Mouse (Mus musculus): Measurements from ENCODE around the gene Fstl4.
A peak's percentile ranks its signal among the peaks of the same experiment; 100 is the strongest.
"Not testable (repeated sequence)": the region's sequence is repeated elsewhere in the genome, so short reads cannot be mapped to it uniquely, and the experiment has no call there.

Gene Fstl4

DNA sequence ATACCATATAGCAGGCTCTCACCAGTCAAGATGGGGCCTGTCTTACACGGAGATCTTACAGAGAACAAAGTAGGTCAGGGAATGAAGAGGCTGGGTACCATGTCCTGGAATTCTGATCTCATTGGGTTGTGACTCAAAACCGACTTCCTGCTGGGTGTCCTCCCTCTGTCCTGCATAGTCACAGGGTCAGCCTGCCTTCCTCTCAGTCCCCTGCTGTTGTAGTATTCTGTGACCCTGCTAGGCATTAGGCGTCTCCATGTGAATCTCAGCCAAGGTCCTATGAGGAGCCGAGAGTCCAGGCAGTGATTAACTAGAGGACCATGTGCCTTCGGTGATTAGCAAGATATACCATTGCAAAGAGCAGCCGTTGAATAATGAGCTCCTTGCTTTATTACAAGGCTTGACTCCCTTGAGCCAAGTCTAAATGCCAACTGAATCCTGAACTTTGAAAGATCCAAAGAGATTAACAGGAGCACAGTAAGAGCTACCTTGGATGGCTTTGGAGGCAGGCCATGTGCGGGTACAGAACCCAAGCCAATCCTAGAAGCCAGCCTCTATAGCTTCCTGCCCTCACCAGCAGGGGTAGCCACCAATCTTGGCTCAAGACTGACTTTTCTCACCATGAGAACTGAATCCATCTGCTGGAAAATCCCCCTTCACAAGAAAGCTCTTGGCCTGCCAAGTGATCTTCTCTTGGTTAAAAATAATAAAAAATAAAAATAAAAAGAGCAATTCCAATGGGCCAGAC lies 264.2 kb downstream of the Fstl4 start:
- DNase-seq: no peak

DNA sequence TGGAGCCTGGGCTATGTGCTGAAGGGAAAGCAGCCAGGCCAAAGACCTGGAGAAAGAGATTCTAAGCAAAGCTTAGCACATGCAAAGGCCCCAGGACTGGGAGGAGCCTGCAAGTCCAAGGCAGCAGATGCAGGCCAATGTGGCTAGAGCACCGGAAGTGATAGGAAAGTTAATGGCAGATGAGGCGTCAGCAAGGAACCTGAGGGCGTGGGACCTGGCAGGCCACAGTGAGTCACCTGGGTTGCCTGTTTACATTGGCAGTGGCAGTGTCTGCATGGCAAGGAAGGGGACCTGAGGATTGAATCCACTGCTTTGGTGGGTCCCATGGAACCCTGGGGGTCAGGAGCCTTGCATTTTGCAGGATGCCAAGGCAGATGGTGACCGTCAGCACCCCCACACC lies 267.3 kb downstream of the Fstl4 start:
- no peak for DNase-seq

DNA sequence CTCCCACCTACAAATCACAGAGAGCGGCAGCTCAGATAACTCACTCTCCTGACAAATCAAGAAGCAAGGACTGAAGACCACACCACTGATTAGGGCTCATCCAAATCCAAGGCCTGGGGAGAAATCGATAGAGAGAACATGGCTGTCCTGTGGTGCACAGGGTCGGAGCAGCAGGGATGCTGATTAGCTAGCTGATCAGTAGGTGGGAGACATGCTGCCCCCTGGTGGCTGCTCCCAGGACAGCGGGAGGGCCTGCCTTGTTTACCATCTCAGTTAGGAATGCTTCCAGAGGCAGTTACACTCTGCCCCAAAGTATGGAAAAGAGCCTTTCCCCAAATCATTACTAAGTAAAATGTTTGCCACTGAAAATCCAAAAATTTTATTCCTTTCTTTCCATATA lies 267.9 kb downstream of the Fstl4 start:
- DNase-seq: peak; percentile 90 to 92

DNA sequence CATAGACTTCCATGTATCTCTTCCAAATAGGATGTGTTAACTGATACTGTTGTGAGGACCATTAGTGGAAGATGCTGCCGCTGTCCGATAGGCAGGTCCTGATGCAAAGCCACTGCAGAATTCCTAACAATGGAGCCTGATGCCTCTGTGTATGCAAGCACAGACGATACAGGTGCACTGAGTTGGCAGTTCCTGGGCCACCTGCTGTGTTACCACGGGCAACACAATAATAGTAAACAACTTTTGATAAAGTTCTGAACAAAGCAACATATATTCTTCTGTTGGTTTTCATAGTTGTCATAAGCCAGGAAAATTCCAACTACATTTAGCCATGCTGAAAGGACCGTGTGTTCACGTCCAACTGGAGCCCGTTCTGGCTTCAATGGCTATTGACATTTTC lies 271.0 kb downstream of the Fstl4 start:
- no peak for DNase-seq

DNA sequence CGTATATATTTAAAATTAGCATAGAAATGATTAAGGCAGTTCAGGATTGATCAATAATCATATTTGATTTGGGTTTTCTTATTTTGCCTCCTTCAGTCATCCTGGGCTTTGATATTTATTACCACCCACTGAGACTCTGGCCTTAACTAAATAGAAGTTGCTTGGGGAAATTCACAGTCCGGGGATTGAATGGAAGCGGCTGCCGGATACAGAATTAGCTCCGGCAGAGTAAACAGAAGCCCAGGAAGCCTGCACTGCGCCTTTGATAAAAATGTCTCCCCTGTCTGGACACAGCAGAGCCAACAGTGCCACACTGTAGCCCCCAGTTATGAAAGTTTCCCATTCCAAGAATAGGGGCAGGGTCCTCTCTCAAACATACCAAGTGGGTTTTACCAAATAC lies 282.4 kb downstream of the Fstl4 start:
- no peak for DNase-seq

DNA sequence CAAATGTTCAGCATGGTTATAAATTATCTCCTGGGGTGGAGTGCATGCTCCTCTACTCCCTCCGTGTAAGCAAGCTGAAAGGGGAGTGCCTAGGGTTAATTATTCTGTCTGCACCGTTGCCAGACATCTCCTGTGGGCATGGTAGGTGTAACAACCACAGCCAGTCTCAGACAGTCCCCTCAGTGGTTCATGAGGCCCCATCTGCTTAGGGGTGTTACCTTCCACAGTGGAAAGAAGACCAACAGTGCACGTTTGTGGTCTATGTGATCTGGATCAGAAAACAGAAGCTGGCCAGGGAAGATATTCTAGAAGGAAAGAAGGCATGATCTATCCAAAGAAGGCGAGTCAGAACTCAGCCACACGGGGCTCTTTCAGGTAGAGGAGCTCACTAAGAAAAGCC lies 289.7 kb downstream of the Fstl4 start:
- DNase-seq: no peak

DNA sequence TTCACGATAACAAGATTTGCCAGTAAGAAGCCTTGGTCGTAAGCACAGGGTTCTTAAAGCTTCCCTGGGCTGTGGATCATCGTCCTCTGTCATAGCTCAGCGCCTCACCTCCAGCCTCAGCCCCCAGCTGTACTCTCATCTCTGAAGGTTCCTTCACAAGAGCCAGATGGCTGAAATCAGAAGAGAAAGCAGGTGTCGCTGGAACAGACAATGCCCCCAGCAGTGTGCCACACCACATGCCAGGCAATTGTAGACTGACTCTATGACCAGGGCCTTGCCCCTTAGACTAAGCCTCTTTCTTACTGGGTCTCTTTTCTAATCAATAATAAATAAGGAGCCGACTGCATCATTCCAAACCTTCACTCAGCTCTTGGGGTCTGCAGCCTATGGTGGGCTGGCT lies 291.5 kb downstream of the Fstl4 start:
- DNase-seq: no peak

DNA sequence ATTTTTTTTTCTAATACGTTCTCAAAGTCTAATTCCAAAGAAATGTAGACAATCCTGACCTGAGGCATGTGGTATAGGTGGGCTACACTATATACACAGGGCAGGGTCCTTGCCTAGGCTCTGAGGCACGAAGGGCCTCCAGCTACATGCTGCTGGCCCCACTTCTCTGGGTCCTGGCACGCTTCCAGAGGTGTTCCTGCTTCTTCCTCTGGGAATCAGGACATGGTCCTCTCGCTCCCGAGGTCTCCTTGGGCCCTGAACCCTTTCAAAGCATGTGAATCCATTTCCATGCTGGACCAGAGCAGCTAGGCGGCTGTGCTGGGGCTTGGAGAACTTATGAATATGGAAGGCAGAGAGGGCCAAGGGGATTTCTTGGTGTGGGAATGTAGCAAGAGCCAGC lies 292.3 kb downstream of the Fstl4 start:
- DNase-seq: peak; percentile 31 to 38

DNA sequence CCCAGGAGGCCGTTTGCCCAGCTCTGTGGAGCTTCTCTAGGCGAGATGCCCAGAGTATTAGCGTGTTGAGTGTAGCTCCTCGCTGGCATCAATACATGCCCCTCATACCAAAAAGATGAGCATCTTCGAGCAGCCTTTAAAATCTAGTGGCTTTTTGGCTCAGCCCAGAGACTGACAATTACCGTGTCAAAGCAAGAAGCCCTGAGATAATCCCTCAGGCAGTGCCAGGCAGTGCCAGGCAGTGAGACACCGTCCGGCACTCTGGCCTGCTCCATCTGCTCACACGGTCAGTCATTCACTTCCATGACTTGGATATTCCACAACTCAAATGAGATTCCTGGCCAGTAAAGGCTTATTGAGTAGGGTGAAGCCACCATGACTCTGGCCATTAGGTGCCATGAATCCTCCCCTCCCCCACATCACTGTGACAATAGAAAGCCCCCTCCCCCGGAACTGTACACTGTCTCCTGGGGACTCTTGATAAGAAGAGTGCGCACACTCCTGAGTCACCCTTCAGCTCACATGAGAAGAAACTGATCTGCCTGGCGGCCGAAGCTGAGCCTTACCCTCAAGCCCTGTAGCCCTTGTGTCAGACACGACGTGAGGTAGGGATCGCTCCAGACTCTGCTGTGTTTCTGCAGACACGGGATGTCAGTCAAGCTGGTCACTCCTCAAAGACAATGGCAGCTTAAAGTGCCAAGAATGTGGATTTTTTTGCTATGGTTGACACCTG lies 293.6 kb downstream of the Fstl4 start:
- DNase-seq: no peak

DNA sequence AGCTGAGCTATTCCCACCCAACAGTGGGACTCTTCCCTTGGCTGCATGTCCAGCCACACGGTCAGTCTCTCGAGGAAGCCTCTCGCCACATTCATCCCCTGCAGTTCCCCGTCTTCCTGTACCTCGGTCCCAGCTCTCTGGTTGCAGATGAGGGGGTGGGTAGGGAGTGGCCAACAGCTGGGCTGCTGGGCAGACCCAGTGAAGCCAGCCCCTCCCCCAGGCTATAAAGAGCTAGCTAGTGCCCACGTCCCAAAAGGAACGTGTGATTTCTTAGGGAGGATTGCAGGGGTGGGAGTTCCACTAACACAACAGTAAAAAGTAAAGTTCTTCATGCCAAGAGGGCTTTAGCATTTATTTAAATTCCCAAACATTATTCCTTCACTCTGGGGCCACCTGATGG lies 294.1 kb downstream of the Fstl4 start:
- peak; percentile 33 to 57 for DNase-seq

DNA sequence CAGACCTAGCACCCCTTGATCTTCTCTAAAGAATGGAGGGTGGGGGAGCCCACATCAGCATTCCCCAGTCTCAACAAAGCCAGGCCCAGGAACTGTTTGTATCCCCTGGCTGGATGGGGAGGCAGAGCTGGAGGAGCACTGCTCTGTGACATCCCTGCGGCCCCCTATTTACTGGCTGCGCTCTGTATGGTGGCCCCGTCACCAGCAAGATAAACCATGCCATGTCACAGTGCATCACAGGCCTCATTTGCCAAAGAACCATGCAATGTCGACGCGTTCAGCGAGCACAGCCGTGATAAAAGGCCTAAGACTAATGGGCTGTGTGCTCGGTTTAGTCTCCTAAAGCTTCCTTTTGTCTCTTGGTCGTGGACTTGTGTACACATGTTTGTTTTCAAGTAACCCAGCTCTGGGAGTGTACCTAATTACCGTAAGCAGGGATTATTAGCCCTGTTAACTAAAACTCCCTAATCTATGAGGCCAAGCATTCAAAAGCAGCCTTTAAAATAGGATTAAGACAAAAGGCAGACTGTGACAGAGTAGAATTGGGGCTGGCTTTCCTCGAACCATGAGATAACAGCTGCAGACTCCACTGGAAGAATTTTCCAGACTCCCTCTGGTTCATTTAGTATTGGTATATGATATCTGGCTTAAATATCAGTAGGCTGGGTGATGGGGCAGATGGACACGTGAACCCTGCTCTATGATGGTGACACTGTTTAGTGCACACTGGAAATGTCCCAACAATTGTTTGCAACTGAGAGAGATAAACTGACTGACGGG lies 303.5 kb downstream of the Fstl4 start:
- DNase-seq: no peak

DNA sequence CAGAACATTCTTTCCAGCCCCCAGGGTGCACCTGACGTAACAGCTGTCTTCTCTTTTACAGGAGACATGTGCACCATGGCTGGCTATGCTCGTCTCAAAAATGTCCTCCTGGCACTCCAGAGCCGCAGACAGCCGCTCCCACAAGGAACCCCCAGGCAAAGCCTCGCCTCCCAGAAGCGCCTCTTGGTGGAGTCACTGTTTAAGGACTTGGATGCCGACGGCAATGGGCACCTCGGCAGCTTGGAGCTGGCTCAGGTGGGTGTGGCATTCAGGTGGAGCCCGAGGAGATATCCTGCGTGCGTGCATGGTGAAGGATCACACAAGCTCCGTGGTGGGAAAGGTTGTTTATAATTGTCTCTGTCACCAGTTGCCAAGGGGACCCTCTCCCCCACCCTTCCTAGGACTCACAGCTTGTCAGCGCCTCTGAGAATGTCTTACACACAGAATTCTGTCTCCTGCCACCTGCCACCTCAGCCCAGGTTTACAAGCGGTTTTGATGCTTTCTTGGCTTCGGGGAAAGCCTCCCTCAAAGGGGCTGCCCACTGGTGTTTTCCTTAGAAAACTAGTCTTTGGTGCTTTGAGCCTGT lies 304.1 kb downstream of the Fstl4 start:
- DNase-seq: no peak

DNA sequence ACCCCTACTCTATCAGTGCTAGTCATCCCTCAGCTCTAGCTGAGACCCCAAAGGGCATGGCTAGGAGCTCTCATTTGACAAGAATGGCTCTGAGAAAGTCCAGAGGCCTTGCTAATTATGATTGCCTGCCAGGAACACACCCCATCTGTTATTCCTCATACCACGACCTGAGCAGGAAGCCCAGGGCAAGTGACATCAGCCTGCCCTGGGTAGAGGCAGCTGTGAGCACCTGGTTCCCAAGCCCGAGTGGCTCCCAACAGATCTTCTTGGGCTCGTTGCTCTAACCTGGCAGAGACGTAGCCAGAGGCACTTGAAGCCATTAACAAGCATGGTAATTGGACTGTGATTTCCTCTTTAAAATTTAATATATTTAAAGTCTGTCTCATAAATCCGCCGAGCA lies 305.3 kb downstream of the Fstl4 start:
- DNase-seq: no peak

DNA sequence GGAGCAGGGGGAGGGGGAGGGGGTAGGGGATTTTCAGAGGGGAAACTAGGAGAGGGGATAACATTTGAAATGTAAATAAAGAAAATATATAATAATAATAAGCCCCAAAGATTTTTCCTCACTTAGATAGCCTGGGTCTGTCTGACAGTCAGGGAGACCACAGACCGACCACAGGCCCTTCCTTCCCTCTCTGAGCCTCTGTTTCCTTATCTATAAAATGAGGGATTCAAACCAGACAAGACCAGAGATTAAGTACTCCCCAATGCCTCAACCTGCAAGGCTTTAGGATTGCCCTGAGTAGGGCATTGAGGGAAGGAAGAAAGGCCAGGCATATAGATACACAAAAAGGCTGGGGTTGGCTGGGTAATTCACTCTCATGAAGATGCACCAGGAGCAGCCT lies 307.2 kb downstream of the Fstl4 start:
- no peak for DNase-seq

DNA sequence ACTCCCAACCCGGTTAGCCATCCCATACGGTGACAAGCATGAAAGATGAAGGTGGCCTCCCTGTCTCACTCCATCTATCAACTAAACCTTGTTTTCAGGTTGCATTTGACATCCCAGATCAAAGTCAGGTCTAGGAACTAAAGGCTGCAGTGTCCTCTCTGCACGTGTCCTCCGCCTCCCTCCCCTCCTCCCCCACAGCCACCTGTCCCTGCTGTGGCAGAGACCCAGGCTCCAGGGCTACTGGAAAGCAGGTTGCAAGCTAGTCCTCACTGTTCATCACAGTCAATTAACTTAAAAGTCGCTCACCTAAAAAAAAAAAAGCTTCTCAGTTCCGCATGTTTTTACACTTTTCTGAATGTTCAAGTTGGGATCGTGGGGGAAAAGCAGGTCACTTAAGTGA lies 313.2 kb downstream of the Fstl4 start:
- no peak for DNase-seq

DNA sequence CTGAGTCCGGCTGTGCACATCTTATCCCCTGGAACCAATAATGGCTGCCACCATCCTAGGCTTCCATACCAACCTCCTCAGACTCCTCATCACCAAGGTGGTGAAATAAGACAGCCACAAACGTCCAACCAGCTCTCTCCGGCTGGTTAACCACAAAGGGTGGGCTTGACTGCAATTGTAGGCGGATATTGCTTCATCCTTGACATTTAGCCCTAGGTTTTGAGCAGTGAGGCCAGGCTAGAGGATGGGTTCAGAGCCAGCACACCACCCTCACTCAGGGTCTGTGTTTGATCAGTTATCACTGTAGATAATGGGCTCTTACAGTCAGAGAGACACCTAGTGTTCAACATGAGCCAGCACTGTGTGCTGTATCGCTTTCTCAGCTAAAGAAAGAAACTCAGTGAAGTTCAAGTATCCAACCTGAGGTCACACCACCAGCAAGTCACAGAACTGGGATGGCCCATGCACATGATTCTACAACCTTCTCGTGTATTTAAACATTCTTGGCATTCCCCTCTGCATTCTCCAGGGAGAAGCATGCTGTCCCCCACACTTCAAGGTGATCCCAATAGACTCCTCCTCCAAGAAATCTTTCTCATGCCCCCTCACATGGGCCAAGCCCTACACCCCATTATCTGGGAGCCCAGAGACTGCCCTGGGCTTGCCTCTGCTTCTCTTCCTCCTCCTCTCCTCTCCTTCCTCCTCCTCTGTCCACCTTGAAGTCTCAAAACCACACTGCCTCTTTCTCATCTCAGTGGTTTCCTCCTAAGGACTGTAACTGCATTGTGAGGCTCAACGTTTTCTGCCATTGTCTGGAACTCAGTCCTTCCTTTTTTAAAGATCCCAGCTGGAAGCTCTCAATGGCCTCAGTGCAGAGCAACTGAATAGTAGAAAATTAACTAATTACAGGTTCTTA lies 314.2 kb downstream of the Fstl4 start:
- no peak for DNase-seq

DNA sequence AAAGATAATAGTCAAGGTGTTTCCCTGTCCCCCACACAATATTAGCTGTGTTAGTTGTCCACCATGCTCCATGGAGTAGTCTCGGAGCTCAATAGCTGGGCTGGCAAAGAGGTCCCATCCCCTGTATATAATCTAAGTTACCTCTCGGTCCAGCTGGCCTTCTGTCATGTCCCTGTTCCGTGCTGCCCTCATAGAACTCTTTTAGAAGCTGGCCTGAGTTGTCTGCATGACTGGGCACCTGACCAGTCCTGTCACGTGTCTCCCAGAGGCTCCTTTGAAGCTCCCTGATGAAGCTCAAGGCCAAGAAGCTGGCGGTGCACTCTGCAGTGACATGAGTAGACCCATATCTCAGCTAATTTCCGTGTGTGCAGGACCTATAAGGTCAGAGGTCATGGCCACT lies 316.9 kb downstream of the Fstl4 start:
- DNase-seq: no peak

DNA sequence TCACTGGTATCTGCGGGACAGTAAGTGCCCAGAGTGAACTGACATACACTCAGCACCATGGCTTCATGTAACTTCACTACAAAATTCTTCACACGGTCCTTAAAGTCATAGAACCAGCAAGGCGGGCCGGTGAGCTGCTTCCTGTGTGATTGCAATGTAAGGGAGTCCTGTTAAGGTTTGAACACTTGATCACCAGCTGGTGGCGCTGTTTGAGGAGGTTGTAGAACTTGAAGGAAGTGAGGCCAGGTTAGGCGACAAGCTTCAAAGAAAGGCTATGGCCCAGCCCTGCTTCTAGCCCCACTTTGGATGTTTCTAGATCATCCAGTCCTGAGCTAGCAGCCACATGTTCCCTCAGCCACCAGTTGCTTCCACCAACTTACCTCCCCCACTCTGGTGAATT lies 320.9 kb downstream of the Fstl4 start:
- peak; percentile 53 to 67 for DNase-seq

DNA sequence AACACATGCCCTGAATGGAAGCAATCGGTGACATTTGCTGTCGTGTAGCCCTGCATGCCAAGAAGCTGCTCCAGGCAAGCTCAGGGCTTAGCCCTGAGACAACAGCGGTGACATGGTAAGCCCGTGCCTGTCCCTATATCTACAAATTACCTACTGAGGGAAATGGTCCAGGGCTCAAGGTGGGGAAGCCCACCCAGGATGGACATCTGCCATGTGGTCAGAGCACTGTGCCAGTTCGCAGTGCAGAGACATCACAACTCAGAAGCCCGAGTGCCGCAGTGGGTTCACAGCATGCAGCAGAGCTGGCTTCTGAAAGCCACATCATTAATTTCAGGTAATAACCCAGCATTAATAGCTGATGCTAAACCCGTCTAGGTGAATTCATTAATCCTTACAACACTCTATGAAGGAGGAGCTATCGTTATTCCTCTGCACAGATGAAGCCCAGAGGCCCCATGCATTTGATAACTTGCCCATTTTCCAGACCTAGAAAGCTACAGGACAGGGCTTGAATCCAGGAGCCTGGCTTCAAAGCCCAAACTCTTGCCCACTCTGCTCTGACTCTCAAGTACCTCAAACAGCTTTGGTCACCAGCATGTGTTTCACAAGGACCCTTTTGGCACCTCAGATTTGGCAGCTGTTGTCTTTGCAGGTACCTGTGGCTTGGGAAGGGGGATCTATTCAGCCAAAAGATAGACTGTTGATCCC lies 321.6 kb downstream of the Fstl4 start:
- DNase-seq: no peak

DNA sequence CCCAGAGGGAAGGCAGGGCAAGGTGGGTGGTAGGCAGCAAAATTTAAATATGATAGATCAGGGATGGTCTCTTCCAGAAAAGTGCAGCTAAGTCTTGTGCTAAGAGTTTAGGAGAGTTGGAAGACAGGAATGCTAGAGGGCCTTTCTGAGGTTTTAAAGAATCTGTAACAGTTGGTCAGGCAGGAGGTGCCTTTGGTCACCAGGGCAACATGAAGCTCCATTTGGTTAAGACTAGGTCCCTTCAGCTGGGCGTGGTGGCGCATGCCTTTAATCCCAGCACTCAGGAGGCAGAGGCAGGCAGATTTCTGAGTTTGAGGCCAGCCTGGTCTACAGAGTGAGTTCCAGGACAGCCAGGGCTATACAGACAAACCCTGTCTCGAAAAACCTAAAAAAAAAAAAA lies 323.5 kb downstream of the Fstl4 start:
- DNase-seq: not testable (repeated sequence)

DNA sequence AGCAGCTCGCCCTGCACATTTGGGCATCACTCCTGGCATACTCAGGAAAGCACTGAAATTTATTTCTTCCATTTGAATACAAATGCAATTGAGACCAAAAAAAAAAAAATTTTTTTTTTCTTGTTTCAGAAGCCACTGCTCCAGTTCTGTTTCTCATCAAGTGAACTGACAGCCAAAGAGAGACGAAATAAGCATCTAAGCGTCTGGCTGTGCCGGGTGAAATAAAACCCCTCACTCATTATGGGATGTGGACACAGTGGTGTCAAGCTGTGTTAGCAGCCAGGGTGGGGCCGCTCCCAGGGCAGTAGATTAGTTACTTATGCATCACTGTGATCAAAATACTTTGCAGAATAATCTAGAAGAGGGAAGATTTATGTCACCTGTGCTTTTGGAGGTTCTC lies 327.2 kb downstream of the Fstl4 start:
- no peak for DNase-seq

DNA sequence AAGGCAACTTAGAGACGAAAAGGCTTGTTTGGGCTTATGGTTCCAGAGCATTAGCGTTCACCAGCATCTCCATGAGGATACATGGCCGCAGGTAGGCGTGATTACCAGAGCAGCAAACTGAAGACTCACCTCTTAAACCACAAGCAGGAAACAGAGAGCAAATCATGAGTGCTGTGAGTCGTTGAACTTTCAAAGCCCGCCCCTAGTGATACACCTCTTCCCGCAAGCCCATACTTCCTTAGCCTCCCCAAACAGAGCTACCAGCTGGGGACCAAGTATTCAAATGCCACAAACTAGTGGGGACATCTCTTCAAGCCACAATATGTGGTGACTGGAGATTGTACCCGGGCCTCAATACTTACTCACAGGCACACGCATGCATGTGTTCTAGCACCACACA lies 332.4 kb downstream of the Fstl4 start:
- DNase-seq: no peak
